Mouse (Mus musculus) heart, postnatal 0 days (tissue): Measurements from ENCODE around the gene Pld1. TPM values are rescaled to one million over a fixed set of nuclear protein-coding genes. Genes with fewer than 3 reads are reported as not detected.

Experiments used
- ATAC-seq: fragments of 200-750 bp; cut with Nextera tagmentation; 2 replicates; pipeline ENCODE4 v1.8.0; 2017; ENCODE audit warnings: low read depth, moderate number of reproducible peaks, moderate library complexity; ENCODE audit not compliant: insufficient read depth
- DNase-seq: peaks from one replicate; pipeline ENCODE4 v3.0.0-alpha.2; 2016; ENCODE audit warnings: low spot score
- H3K27ac ChIP-seq: fragments of 300-500 bp; sonication (generic); 2 replicates; pipeline ENCODE4 v1.5.1; 2014; ENCODE audit warnings: low read depth, mild to moderate bottlenecking
- H3K27me3 ChIP-seq: fragments of 300-500 bp; sonication (generic); 2 replicates; pipeline ENCODE4 v1.6.1; 2014; ENCODE audit warnings: low read length, mixed read lengths; ENCODE audit not compliant: control insufficient read depth, insufficient read depth
- H3K36me3 ChIP-seq: fragments of 300-500 bp; sonication (generic); replicated peaks from 2 replicates; pipeline ENCODE4 v1.6.1; 2014; ENCODE audit warnings: low read length, mixed read lengths; ENCODE audit not compliant: control insufficient read depth, insufficient read depth
- H3K4me1 ChIP-seq: fragments of 300-500 bp; sonication (generic); 2 replicates; pipeline ENCODE4 v1.6.1; 2014; ENCODE audit warnings: antibody characterized with exemption; ENCODE audit not compliant: control insufficient read depth, insufficient read depth
- H3K4me2 ChIP-seq: fragments of 300-500 bp; sonication (generic); 2 replicates; pipeline ENCODE4 v1.6.1; 2014; ENCODE audit warnings: low read depth, mild to moderate bottlenecking, low read length, moderate library complexity
- H3K4me3 ChIP-seq: fragments of 300-500 bp; sonication (generic); 2 replicates; pipeline ENCODE4 v1.5.1; 2014; ENCODE audit warnings: low read depth, low read length
- H3K9ac ChIP-seq: fragments of 300-500 bp; sonication (generic); replicated peaks from 2 replicates; pipeline ENCODE4 v1.6.1; 2014; ENCODE audit warnings: low read depth, low read length, mixed read lengths
- H3K9me3 ChIP-seq: fragments of 300-500 bp; sonication (generic); replicated peaks from 2 replicates; pipeline ENCODE4 v1.6.1; 2016; ENCODE audit warnings: low read length; ENCODE audit not compliant: control insufficient read depth
- CTCF ChIP-seq: IDR thresholded peaks from 2 replicates; pipeline ENCODE4 v1.5.1; 2016; ENCODE audit warnings: antibody characterized with exemption, control low read depth, low read depth
- EP300 ChIP-seq: IDR thresholded peaks from 2 replicates; pipeline ENCODE4 v1.6.1; 2016; ENCODE audit warnings: antibody characterized with exemption, low read depth
- WGBS: fragments of 180-500 bp; shearing (Covaris S2); extraction: QIAGEN DNeasy Blood & Tissue Kit; methylation state at CpG from one replicate; pipeline ENCODE4 v1.1.7; 2014; 5-methylcytosine and 5-hydroxymethylcytosine counted together
- polyA plus RNA-seq: library from polyadenylated mRNA; unstranded; fragments of >200 nt; fragmentation: Nextera tagmentation; extraction: Ambion mirVana; gene quantifications from 2 replicates; pipeline ENCODE4 v1.2.1, GENCODE M21; 2015
- total RNA-seq: library from RNA; depleted of rRNA; stranded (reverse); fragments of >200 nt; gene quantifications from 2 replicates; pipeline ENCODE4 v1.2.3, GENCODE M21; 2014; ENCODE audit warnings: low replicate concordance

Gene Pld1
- total and polyA plus RNA-seq, 2 experiments from 2014 or later = 5.0 to 7.6 TPM

- no peak for DNase-seq
- no peak overlapping the region for H3K4me3 ChIP-seq
- ATAC-seq = no peak
Observed at GRCm38 (mm10) chr3:28164678-28165077, 226.2 kb downstream of the Pld1 start.

GRCm38 (mm10) chr3:28165598-28165997, 227.1 kb downstream of the Pld1 start:
- ATAC-seq (no peak), DNase-seq (peak; percentile 77)
- Histone ChIP-seq H3K36me3 (no peaks in the 10 kb centered on the region), H3K27ac (no peak overlapping the region), H3K27me3 (no peaks in the 10 kb centered on the region), H3K9me3 (no peaks in the 10 kb centered on the region), H3K4me1 (no peaks in the 10 kb centered on the region), H3K4me3 (no peak overlapping the region), H3K9ac (no peak overlapping the region), H3K4me2 (no peak overlapping the region)
- peak; percentile 89 for TF ChIP-seq CTCF
- TF ChIP-seq EP300 = no peak
- 0% methylated on average over 1 of the region's 1 CpGs for WGBS

More at GRCm38 (mm10) chr3:28164678-28165077, 226.2 kb downstream of the Pld1 start:
- WGBS = 46% methylated on average over 1 of the region's 1 CpGs
- H3K9me3 ChIP-seq = no peaks in the 10 kb centered on the region
- no peaks in the 10 kb centered on the region for H3K27me3 ChIP-seq
- TF ChIP-seq CTCF (0 out of 2 replicates have a peak, but pooled peaks have one; percentile 6), EP300 (no peak)
- H3K9ac ChIP-seq = no peak overlapping the region
- H3K4me2 ChIP-seq = no peak overlapping the region
- H3K27ac ChIP-seq = no peak overlapping the region
- H3K4me1 ChIP-seq = no peaks in the 10 kb centered on the region
- no peaks in the 10 kb centered on the region for H3K36me3 ChIP-seq

- Histone ChIP-seq H3K9me3 (no peaks in the 10 kb centered on the region), H3K27ac (no peak overlapping the region), H3K36me3 (no peaks in the 10 kb centered on the region), H3K9ac (no peak overlapping the region), H3K27me3 (no peaks in the 10 kb centered on the region), H3K4me2 (no peak overlapping the region), H3K4me3 (no peak overlapping the region), H3K4me1 (peaks cover 6% of the 10 kb centered on the region; the same call in 1 of the 2 replicates)
- TF ChIP-seq CTCF (no peak), EP300 (no peak)
- ATAC-seq = no peak
- 82% methylated on average over 6 of the region's 6 CpGs for WGBS
- no peak for DNase-seq
Observed at GRCm38 (mm10) chr3:28167796-28168505, 229.5 kb downstream of the Pld1 start.

GRCm38 (mm10) chr3:28170911-28171618, 232.6 kb downstream of the Pld1 start:
- H3K4me3 ChIP-seq = no peak overlapping the region
- H3K36me3 ChIP-seq = no peaks in the 10 kb centered on the region
- H3K9ac ChIP-seq = no peak overlapping the region
- DNase-seq = peak; percentile 38
- H3K4me2 ChIP-seq = peak overlapping the region; percentile 29
- 45% methylated on average over 17 of the region's 17 CpGs for WGBS
- no peak overlapping the region for H3K27ac ChIP-seq
- H3K9me3 ChIP-seq = no peaks in the 10 kb centered on the region
- TF ChIP-seq EP300 (no peak), CTCF (no peak)
- ATAC-seq = peak; percentile 55
- no peaks in the 10 kb centered on the region for H3K27me3 ChIP-seq
- H3K4me1 ChIP-seq = peaks cover 6% of the 10 kb centered on the region; the same call in 1 of the 2 replicates

- Histone ChIP-seq H3K27me3 (no peaks in the 10 kb centered on the region), H3K9ac (no peak overlapping the region), H3K36me3 (no peaks in the 10 kb centered on the region), H3K4me3 (no peak overlapping the region), H3K9me3 (no peaks in the 10 kb centered on the region), H3K4me1 (no peaks in the 10 kb centered on the region), H3K4me2 (no peak overlapping the region), H3K27ac (no peak overlapping the region)
- peak; percentile 62 for ATAC-seq
- WGBS = 27% methylated on average over 21 of the region's 21 CpGs
- TF ChIP-seq CTCF (no peak), EP300 (no peak)
- DNase-seq = peak; percentile 19
Observed at GRCm38 (mm10) chr3:28175997-28176967, 237.8 kb downstream of the Pld1 start.
